In genomic region chr12:75286166-75286565, GRCm38 (mm10) we compare ENCODE assay signal across 13 mouse cellular contexts. TPM values are rescaled to one million over a fixed set of nuclear protein-coding genes. Genes with fewer than 3 reads are reported as not detected.
DNase-seq lines count a peak whose midpoint lies in the region.
"Had no signal": no experiment of that assay in that cellular context is flagged by ENCODE, and none has a peak within 500 bp of the region (broad histone marks: within the 10 kb centered on the region; RNA-seq: fewer than 3 reads in every experiment).

No protein-coding gene starts in this region.

- DNase-seq in embryo, embryonic 11 days: peak; percentile 11
- DNase-seq in embryo, embryonic 10 days (ENCODE audit: low spot score): no peak
- DNase-seq in ovary, postnatal 36 days (ENCODE audit: low spot score): peak; percentile 6
- no peak for DNase-seq in ovary, adult 18-20 months (ENCODE audit: low spot score)
- peak; percentile 53 for DNase-seq in heart, postnatal 4 days
- DNase-seq in adrenal gland, postnatal 10 days: no peak
- no peak for DNase-seq in cerebellum, postnatal 36 days
- DNase-seq in retina, postnatal 1 day: no peak
- DNase-seq: adrenal gland, adult 2 months; cerebellum, adult 9-11 months; forebrain, postnatal 0 days; kidney, postnatal 25 days; layer of hippocampus, postnatal 36 days had no signal

RNA-seq across cellular contexts. Expression of gene Rhoj, which starts 22.0 kb away (rescaled TPM):
- 10 to 100 TPM; 42.7 to 43.7 TPM for total RNA-seq in heart, postnatal 4 days (2021)
- 10 to 100 TPM; 28.5 to 29.3 TPM for total RNA-seq in adrenal gland, postnatal 10 days (2021)

Comparison
In these comparisons a context has a peak if more than half of its experiments do, and no peak if none do; other contexts are left out.
1. DNase-seq: peak in embryo, embryonic 11 days (single experiment), ovary, postnatal 36 days (single experiment) and heart, postnatal 4 days (single experiment); none in embryo, embryonic 10 days (single experiment), ovary, adult 18-20 months (single experiment), adrenal gland, postnatal 10 days (single experiment), cerebellum, postnatal 36 days (0 of 2) and retina, postnatal 1 day (single experiment).